Mouse (Mus musculus) spleen, postnatal 4 days (tissue): ENCODE results near the gene Trim15.

ENCODE experiments used
- DNase-seq, 2 experiments: peaks; one replicate each; pipeline ENCODE4 v3.0.0; 2022; ENCODE audit warnings: low spot score in 2 of 2

Trim15 gene

GRCm38 (mm10) chr17:36869284-36869954 is 2.4 kb upstream of the Trim15 start, which contains the start of gene Trim10:
TSS of gene Trim10 (plus strand) at chr17:36869574.
- peak; percentile 83 to 84 for DNase-seq

GRCm38 (mm10) chr17:36868836-36869235 is 1.8 kb upstream of the Trim15 start:
- no peak for DNase-seq

- no peak for DNase-seq
Observed at GRCm38 (mm10) chr17:36861680-36862079, 5.3 kb downstream of the Trim15 start.

- no peak for DNase-seq
Observed at GRCm38 (mm10) chr17:36858181-36858580, 8.8 kb downstream of the Trim15 start.

GRCm38 (mm10) chr17:36856236-36856635 is 10.8 kb downstream of the Trim15 start:
- no peak for DNase-seq

- DNase-seq, result no peak
Observed at GRCm38 (mm10) chr17:36855484-36855883, 11.5 kb downstream of the Trim15 start.

GRCm38 (mm10) chr17:36851627-36852026 is 15.4 kb downstream of the Trim15 start:
- DNase-seq, result no peak

- DNase-seq, result no peak
Observed at GRCm38 (mm10) chr17:36851200-36851599, 15.8 kb downstream of the Trim15 start.

GRCm38 (mm10) chr17:36849992-36850391 is 17.0 kb downstream of the Trim15 start:
- no peak for DNase-seq

- no peak for DNase-seq
Observed at GRCm38 (mm10) chr17:36848911-36849310, 18.1 kb downstream of the Trim15 start.

GRCm38 (mm10) chr17:36844725-36845124 is 22.3 kb downstream of the Trim15 start:
- no peak for DNase-seq

- DNase-seq, result no peak
Observed at GRCm38 (mm10) chr17:36844286-36844719, 22.7 kb downstream of the Trim15 start.

- DNase-seq, result no peak
Observed at GRCm38 (mm10) chr17:36843696-36844095, 23.3 kb downstream of the Trim15 start.

- no peak for DNase-seq
Observed at GRCm38 (mm10) chr17:36840961-36841445, 26.0 kb downstream of the Trim15 start.

- no peak for DNase-seq
Observed at GRCm38 (mm10) chr17:36839931-36840330, 27.1 kb downstream of the Trim15 start.

- DNase-seq, result no peak
Observed at GRCm38 (mm10) chr17:36839001-36839400, 28.0 kb downstream of the Trim15 start.

- peak; percentile 96 to 97 for DNase-seq
Observed at GRCm38 (mm10) chr17:36836874-36837647, 29.9 kb downstream of the Trim15 start, which contains the start of gene Trim26. TSS of gene Trim26 (plus strand) at chr17:36837134.

GRCm38 (mm10) chr17:36836427-36836812 is 30.6 kb downstream of the Trim15 start:
- DNase-seq, result no peak

- DNase-seq, result peak; percentile 63 to 79
Observed at GRCm38 (mm10) chr17:36835591-36836426, 31.2 kb downstream of the Trim15 start.

- DNase-seq, result no peak
Observed at GRCm38 (mm10) chr17:36832694-36833093, 34.3 kb downstream of the Trim15 start.

- DNase-seq, result no peak
Observed at GRCm38 (mm10) chr17:36830470-36830869, 36.5 kb downstream of the Trim15 start.

- no peak for DNase-seq
Observed at GRCm38 (mm10) chr17:36828488-36828887, 38.5 kb downstream of the Trim15 start.
